In genomic region chr10:39659411-39660268, GRCm38 (mm10) we compare ENCODE assay signal across 9 mouse cellular contexts. TPM values are rescaled to one million over a fixed set of nuclear protein-coding genes. Genes with fewer than 3 reads are reported as not detected.
DNase-seq lines count a peak whose midpoint lies in the region; ATAC-seq and TF ChIP-seq lines count a peak whose summit lies in the region.
"Had no signal": no experiment of that assay in that cellular context is flagged by ENCODE, and none has a peak within 500 bp of the region (broad histone marks: within the 10 kb centered on the region; RNA-seq: fewer than 3 reads in every experiment).

No protein-coding gene starts in this region.

- no peaks in the 10 kb centered on the region for H3K9me3 ChIP-seq in heart, postnatal 0 days (replicated peaks; ENCODE audit: control insufficient read depth, low read length)
- peaks cover 2% of the 10 kb centered on the region; the same call in 1 of the 2 replicates for H3K9me3 ChIP-seq in midbrain, embryonic 10.5 days (replicated peaks)
- H3K9me3 ChIP-seq in stomach, embryonic 15.5 days: no peaks in the 10 kb centered on the region

- DNase-seq in urinary bladder, postnatal 14 days (ENCODE audit: low spot score): peak; percentile 42
- DNase-seq in urinary bladder, postnatal 36 days (ENCODE audit: low spot score in 2 of 2): no peak
- peak; percentile 93 for DNase-seq in heart, postnatal 0 days (ENCODE audit: low spot score)
- peak; percentile 61 to 81 for DNase-seq in kidney, postnatal 25 days
- DNase-seq in midbrain, embryonic 10.5 days (ENCODE audit: low spot score): peak; percentile 61

- H3K27ac ChIP-seq in embryonic fibroblast, embryonic 13.5 days (ENCODE audit: insufficient read depth, low read length): peak overlapping the region; percentile 54
- H3K27ac ChIP-seq in heart, postnatal 0 days (ENCODE audit: low read depth): peak overlapping the region; percentile 93
- H3K27ac ChIP-seq in midbrain, embryonic 10.5 days (replicated peaks): peak overlapping the region; percentile 83
- H3K27ac ChIP-seq in stomach, embryonic 15.5 days: peak overlapping the region; percentile 91
- H3K27ac ChIP-seq: liver, embryonic 14.5 days had no signal

- TF ChIP-seq CTCF in embryonic fibroblast, embryonic 13.5 days (IDR thresholded peaks at IDR 0.05; ENCODE audit: borderline replicate concordance, insufficient read depth, low read length): no peak
- TF ChIP-seq CTCF in heart, postnatal 0 days (IDR thresholded peaks at IDR 0.05; ENCODE audit: low read depth): no peak

- peak; percentile 97 for ATAC-seq in heart, postnatal 0 days (ENCODE audit: insufficient read depth, low read depth)
- peak; percentile 92 for ATAC-seq in stomach, embryonic 15.5 days (ENCODE audit: insufficient read depth, low FRiP score, low read depth)
- no peak for ATAC-seq in activated CD4-positive, CD25-positive, alpha-beta regulatory T cell, adult 4 months

- H3K9ac ChIP-seq in heart, postnatal 0 days (replicated peaks; ENCODE audit: low read depth, low read length): 0 out of 2 replicates have a peak overlapping the region, but pooled peaks have one; percentile 4
- H3K9ac ChIP-seq in stomach, embryonic 15.5 days: no peak overlapping the region
- H3K9ac ChIP-seq: liver, embryonic 14.5 days had no signal

- TF ChIP-seq EP300 in heart, postnatal 0 days (IDR thresholded peaks at IDR 0.05; ENCODE audit: low read depth): peak; percentile 71; the same call in 1 of the 2 replicates

- TF ChIP-seq POLR2A in embryonic fibroblast, embryonic 13.5 days (IDR thresholded peaks at IDR 0.05; ENCODE audit: low read depth, low read length): no peak

- no peak overlapping the region for H3K4me2 ChIP-seq in heart, postnatal 0 days (ENCODE audit: low read depth, low read length)
- H3K4me2 ChIP-seq in stomach, embryonic 15.5 days: peak overlapping the region; percentile 39

- peaks cover 22% of the 10 kb centered on the region for H3K4me1 ChIP-seq in embryonic fibroblast, embryonic 13.5 days (ENCODE audit: control insufficient read depth, insufficient read depth, low read length)
- peaks cover 32% of the 10 kb centered on the region for H3K4me1 ChIP-seq in heart, postnatal 0 days (ENCODE audit: control insufficient read depth, insufficient read depth)
- peaks cover 34% of the 10 kb centered on the region for H3K4me1 ChIP-seq in midbrain, embryonic 10.5 days
- peaks cover 27% of the 10 kb centered on the region for H3K4me1 ChIP-seq in stomach, embryonic 15.5 days

- no peaks in the 10 kb centered on the region for H3K27me3 ChIP-seq in heart, postnatal 0 days (ENCODE audit: control insufficient read depth, insufficient read depth, low read length)
- peaks cover 15% of the 10 kb centered on the region; the same call in 1 of the 2 replicates for H3K27me3 ChIP-seq in midbrain, embryonic 10.5 days (ENCODE audit: low read depth, poor library complexity, severe bottlenecking)
- H3K27me3 ChIP-seq in stomach, embryonic 15.5 days (replicated peaks): no peaks in the 10 kb centered on the region

- H3K36me3 ChIP-seq in heart, postnatal 0 days (replicated peaks; ENCODE audit: control insufficient read depth, insufficient read depth, low read length): 0 out of 2 replicates have a peak, but pooled peaks cover under 1% of the 10 kb centered on the region
- H3K36me3 ChIP-seq in midbrain, embryonic 10.5 days: peaks cover 16% of the 10 kb centered on the region
- H3K36me3 ChIP-seq in stomach, embryonic 15.5 days: no peaks in the 10 kb centered on the region

- 7% methylated on average over 11 of the region's 11 CpGs for WGBS in heart, postnatal 0 days
- WGBS in midbrain, embryonic 10.5 days: 15% methylated on average over 11 of the region's 11 CpGs
- WGBS in stomach, embryonic 15.5 days: 10% methylated on average over 11 of the region's 11 CpGs

- no peak overlapping the region for H3K4me3 ChIP-seq in embryonic fibroblast, embryonic 13.5 days (ENCODE audit: insufficient read depth, low read length)
- H3K4me3 ChIP-seq in heart, postnatal 0 days (ENCODE audit: low read depth, low read length): no peak overlapping the region
- peak overlapping the region; percentile 29 for H3K4me3 ChIP-seq in midbrain, embryonic 10.5 days
- no peak overlapping the region for H3K4me3 ChIP-seq in stomach, embryonic 15.5 days (replicated peaks)

RNA-seq across cellular contexts. Expression of gene Traf3ip2, which starts 46.9 kb away (rescaled TPM):
- 16.9 and 21.6 TPM in 2 replicates for polyA plus RNA-seq in embryonic fibroblast, embryonic 13.5 days (2011; ENCODE audit: insufficient read length, low read depth, missing spikeins)
- 6.4 and 9.9 TPM in 2 replicates for total RNA-seq in heart, postnatal 0 days (2014; rRNA removed; ENCODE audit: low replicate concordance)
- 6.3 and 6.4 TPM in 2 replicates for polyA plus RNA-seq in heart, postnatal 0 days (2015; fragmentation: Nextera tagmentation; extraction: Ambion mirVana)
- 5.5 and 9.5 TPM in 2 replicates for polyA plus RNA-seq in midbrain, embryonic 10.5 days (2016; fragmentation: Nextera tagmentation; extraction: Ambion mirVana)
- 29.0 and 29.6 TPM in 2 replicates for polyA plus RNA-seq in stomach, embryonic 15.5 days (2015; fragmentation: Nextera tagmentation; extraction: Ambion mirVana)
- 10 to 100 TPM; 33.8 to 34.0 TPM for polyA plus RNA-seq in activated CD4-positive, CD25-positive, alpha-beta regulatory T cell, adult 4 months (2017; shearing (Covaris generic))

Comparison
In these comparisons a context has a peak if more than half of its experiments do, and no peak if none do; other contexts are left out.
1. DNase-seq: peak in urinary bladder, postnatal 14 days (single experiment), heart, postnatal 0 days (single experiment), kidney, postnatal 25 days (2 of 2) and midbrain, embryonic 10.5 days (single experiment); none in urinary bladder, postnatal 36 days (0 of 2).
2. Peak in every context shown above with its lines, with median percentiles within 50 percentile points of each other: H3K27ac ChIP-seq.